Mouse (Mus musculus) testis, adult 2 months (tissue): ENCODE results near the gene Rph3al. TPM values are rescaled to one million over a fixed set of nuclear protein-coding genes. Genes with fewer than 3 reads are reported as not detected.

Source experiments
- H3K27ac ChIP-seq: fragments of 200-500 bp; 2 replicates; pipeline ENCODE4 v1.5.1; 2012; ENCODE audit warnings: low read depth, low read length; ENCODE audit not compliant: control insufficient read depth, insufficient read depth
- H3K27me3 ChIP-seq: fragments of 200-500 bp; 2 replicates; pipeline ENCODE4 v1.6.1; 2012; ENCODE audit warnings: mild to moderate bottlenecking, low read length, moderate library complexity; ENCODE audit not compliant: control insufficient read depth, insufficient read depth
- H3K36me3 ChIP-seq: fragments of 200-500 bp; 2 replicates; pipeline ENCODE4 v1.6.1; 2012; ENCODE audit warnings: mild to moderate bottlenecking, low read length; ENCODE audit not compliant: control insufficient read depth, insufficient read depth
- H3K4me1 ChIP-seq: fragments of 200-500 bp; 2 replicates; pipeline ENCODE4 v1.6.1; 2012; ENCODE audit warnings: low read length; ENCODE audit not compliant: control insufficient read depth, insufficient read depth
- H3K4me3 ChIP-seq: fragments of 200-500 bp; 2 replicates; pipeline ENCODE4 v1.5.1; 2012; ENCODE audit warnings: low read depth, mild to moderate bottlenecking, low read length, moderate library complexity, mixed read lengths; ENCODE audit not compliant: control insufficient read depth
- CTCF ChIP-seq: fragments of 200-500 bp; IDR thresholded peaks from 2 replicates; pipeline ENCODE4 v1.5.1; 2012; ENCODE audit warnings: low read depth, mild to moderate bottlenecking, inconsistent platforms, low read length, moderate library complexity; ENCODE audit not compliant: control insufficient read depth, insufficient read depth, insufficient replicate concordance
- POLR2A ChIP-seq: fragments of 200-500 bp; IDR thresholded peaks from 2 replicates; pipeline ENCODE4 v1.6.1; 2012; ENCODE audit warnings: low read depth, mild to moderate bottlenecking, inconsistent platforms, low read length, moderate library complexity; ENCODE audit not compliant: control insufficient read depth
- polyA plus RNA-seq: library from polyadenylated mRNA; depleted of rRNA; stranded (reverse); fragments of >200 nt; gene quantifications from 2 replicates; pipeline ENCODE4 v1.2.3, GENCODE M21; 2012

Rph3al gene
- polyA plus RNA-seq, 1 experiment = 0.91 TPM

GRCm38 (mm10) chr11:75930208-75930607 is 8.0 kb downstream of the Rph3al start:
- Histone ChIP-seq H3K27ac (no peak overlapping the region), H3K27me3 (no peaks in the 10 kb centered on the region), H3K4me1 (no peaks in the 10 kb centered on the region; the same call in 1 of the 2 replicates), H3K4me3 (no peak overlapping the region), H3K36me3 (no peaks in the 10 kb centered on the region)
- TF ChIP-seq CTCF (no peak), POLR2A (no peak)

- Histone ChIP-seq H3K4me1 (no peaks in the 10 kb centered on the region; the same call in 1 of the 2 replicates), H3K27ac (no peak overlapping the region), H3K36me3 (no peaks in the 10 kb centered on the region), H3K27me3 (no peaks in the 10 kb centered on the region), H3K4me3 (no peak overlapping the region)
- TF ChIP-seq CTCF (no peak), POLR2A (no peak)
These were observed 10.3 kb downstream of the Rph3al start for GRCm38 (mm10) chr11:75927881-75928280.

DNA sequence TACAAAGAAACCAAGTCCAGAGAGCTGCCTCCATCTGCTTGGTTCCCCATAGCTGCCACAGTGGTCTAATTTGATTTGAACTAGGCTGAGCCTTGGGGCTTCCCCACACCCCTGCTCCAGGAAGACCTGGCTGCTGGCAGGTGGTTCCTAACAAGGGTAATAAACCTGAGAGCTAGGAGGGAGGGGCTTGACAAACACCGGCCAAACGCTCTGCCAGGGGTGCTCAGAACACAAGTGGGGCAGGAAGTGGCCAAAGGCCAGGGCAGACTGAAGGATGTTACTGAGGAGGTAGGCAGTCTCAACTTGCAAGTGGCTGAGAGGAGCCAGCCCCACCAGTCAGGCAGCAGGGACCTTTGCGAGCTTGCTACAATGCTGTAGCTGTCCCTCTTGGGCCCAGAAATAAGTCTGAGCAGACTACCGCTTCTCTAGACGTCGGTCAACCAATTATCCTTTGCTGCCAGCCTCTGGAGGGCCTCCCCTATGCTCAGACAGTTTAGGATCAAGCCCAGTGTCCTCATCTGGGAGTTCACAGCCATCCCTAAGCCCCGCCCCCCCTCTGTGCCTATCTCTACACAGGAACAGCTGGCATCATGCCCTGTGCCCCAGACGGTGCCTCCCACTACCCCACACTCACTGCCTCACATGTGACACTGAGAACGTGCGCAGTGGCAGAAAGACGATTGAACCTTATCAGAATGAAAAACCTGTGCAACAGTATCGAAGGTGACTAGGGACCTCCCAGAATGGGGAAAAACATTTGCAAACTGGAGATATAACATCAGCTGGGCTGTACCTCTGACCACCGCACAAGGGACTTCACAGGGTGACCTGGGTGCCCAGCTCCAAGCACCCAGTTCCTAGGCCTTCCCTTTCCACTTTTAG is 11.6 kb downstream of the Rph3al start:
- TF ChIP-seq POLR2A (no peak), CTCF (no peak)
- H3K27me3 ChIP-seq = no peaks in the 10 kb centered on the region
- H3K36me3 ChIP-seq = no peaks in the 10 kb centered on the region
- no peak overlapping the region for H3K4me3 ChIP-seq
- H3K27ac ChIP-seq = no peak overlapping the region
- H3K4me1 ChIP-seq = no peaks in the 10 kb centered on the region; the same call in 1 of the 2 replicates

DNA sequence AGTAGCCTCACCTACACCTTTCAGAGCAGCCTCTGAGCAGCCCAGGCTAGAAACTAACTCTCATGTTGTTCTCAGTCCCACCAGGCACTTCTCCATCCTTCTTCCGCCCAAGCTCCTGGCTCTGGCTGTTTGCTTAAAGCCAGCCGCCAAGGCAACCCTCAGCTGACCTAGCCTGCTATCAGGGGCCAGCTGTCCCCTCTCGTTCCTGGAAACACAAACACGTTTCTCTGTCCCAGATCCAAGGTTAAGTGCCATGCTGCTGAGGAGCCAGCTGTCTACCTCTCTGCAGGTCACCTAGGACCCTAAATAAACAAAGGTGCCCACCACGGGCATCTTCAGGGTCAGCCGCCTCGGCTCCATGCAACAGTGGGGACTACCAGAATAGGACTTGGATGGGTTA is 12.4 kb downstream of the Rph3al start:
- Histone ChIP-seq H3K36me3 (no peaks in the 10 kb centered on the region), H3K27ac (no peak overlapping the region), H3K27me3 (no peaks in the 10 kb centered on the region), H3K4me1 (no peaks in the 10 kb centered on the region; the same call in 1 of the 2 replicates), H3K4me3 (no peak overlapping the region)
- TF ChIP-seq POLR2A (no peak), CTCF (no peak)

DNA sequence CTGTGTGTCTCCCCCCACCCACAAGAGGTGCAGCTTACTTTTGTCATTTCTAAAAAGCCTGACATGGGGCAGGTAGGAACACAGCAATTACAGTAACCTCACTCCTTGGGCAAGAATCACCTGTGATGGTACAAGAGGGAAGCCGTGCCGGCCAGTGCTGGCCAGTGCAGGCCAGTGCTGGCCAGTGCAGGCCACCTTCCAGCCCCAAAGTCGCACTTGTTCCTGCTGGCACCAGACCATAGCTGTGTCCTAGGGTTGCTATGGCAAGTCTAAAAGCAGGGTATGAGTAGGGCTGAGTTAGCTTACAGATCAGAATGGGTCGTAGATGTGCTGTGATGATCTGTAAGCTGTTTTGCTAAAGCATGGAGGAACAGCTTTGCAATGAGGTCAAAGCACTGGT is 15.5 kb downstream of the Rph3al start:
- TF ChIP-seq CTCF (no peak), POLR2A (no peak)
- Histone ChIP-seq H3K4me3 (no peak overlapping the region), H3K4me1 (no peaks in the 10 kb centered on the region; the same call in 1 of the 2 replicates), H3K27me3 (no peaks in the 10 kb centered on the region), H3K36me3 (no peaks in the 10 kb centered on the region), H3K27ac (no peak overlapping the region)

DNA sequence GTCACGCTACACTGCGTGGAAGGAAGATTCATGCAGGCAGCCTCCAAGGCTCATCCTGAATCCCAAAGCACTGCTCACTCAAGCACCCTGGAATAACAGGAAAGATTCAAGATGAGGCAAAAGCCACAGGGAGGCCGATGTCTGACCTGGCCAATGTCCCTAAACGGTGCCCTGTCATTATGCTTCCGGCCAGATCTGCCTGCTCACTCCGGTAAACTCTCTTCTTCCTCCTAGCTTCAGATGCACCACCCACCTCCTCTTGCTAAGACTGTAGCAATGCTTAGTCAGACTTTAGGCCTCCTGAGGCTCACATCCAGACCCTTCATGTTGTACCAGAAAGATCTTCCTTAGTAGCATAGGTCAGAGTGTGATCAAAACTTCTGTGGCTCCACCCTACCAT is 19.1 kb downstream of the Rph3al start:
- H3K4me1 ChIP-seq = no peaks in the 10 kb centered on the region
- no peak overlapping the region for H3K27ac ChIP-seq
- H3K36me3 ChIP-seq = no peaks in the 10 kb centered on the region
- H3K27me3 ChIP-seq = no peaks in the 10 kb centered on the region
- no peak for TF ChIP-seq CTCF
- H3K4me3 ChIP-seq = no peak overlapping the region

DNA sequence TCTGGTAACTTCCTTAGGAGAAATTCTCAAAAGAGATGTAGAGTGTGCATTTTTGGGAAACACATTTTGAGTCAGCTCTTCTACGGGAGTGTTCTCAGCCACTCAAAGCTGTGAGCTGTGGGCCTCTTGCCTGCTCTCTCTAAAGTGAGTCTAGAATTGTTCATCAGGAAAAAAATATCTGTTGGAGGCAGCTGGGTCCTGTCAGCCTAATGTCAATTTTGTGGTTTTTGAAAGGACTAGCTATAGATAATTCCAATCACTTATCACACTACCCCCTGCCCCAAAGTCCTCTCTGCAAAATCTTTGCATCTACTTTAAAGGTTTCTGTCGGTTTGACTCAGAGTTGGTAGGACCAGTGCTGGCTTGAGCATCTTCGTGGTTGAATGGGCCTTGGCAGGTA is 20.9 kb downstream of the Rph3al start:
- Histone ChIP-seq H3K4me1 (no peaks in the 10 kb centered on the region), H3K36me3 (no peaks in the 10 kb centered on the region), H3K27me3 (no peaks in the 10 kb centered on the region), H3K4me3 (no peak overlapping the region), H3K27ac (no peak overlapping the region)
- TF ChIP-seq POLR2A = no peak
- no peak for TF ChIP-seq CTCF

DNA sequence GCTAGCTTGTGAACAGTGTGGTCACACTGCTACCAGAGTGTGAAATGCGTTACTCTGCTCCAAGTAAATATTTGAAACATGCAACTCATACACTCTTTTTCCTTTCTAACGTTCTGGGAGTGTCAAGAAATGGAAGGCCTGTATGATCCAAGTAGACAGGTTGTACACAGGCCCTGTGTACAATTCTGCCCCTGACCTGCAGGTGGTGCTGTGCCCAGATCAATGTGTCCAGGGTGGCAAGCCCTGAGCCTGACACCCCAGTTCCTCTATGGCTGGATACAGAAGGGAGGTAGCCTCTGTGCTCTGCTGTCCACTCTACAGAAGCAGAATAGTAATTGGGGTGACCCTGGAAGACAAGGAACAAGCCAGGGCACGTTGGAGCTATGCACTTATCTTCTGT is 24.3 kb downstream of the Rph3al start:
- Histone ChIP-seq H3K27ac (no peak overlapping the region), H3K4me3 (no peak overlapping the region), H3K36me3 (no peaks in the 10 kb centered on the region), H3K4me1 (no peaks in the 10 kb centered on the region), H3K27me3 (no peaks in the 10 kb centered on the region)
- no peak for TF ChIP-seq POLR2A
- TF ChIP-seq CTCF = peak; percentile 68; the same call in 1 of the 2 replicates
